Mouse (Mus musculus) MEL (cell line): ENCODE results near the gene Gm28035. TPM values are rescaled to one million over a fixed set of nuclear protein-coding genes. Genes with fewer than 3 reads are reported as not detected.

Experiments
- DNase-seq: peaks from one replicate; pipeline ENCODE4 v3.0.0; 2011; ENCODE audit warnings: low read depth, low spot score
- H3K27ac ChIP-seq: 2 replicates; pipeline ENCODE4 v1.5.1; 2012; ENCODE audit warnings: low read depth, mild to moderate bottlenecking, control low read depth, low read length, moderate library complexity; ENCODE audit not compliant: control insufficient read depth
- H3K27me3 ChIP-seq, 2 experiments: fragments of 150-350 bp in 1 of 2; sonication (generic) in 1 of 2; 2 replicates each; pipeline ENCODE4 v1.6.1; 2012; ENCODE audit warnings: low read length in 2 of 2, mild to moderate bottlenecking in 2 of 2, improper control_type of control experiment in 1 of 2, moderate library complexity in 1 of 2; ENCODE audit not compliant: insufficient read depth in 2 of 2, control insufficient read depth in 1 of 2
- H3K36me3 ChIP-seq, 2 experiments: 2 replicates each; pipeline ENCODE4 v1.6.1; 2012 to 2014; ENCODE audit warnings: low read length in 2 of 2, improper control_type of control experiment in 1 of 2, inconsistent platforms in 1 of 2, mild to moderate bottlenecking in 1 of 2; ENCODE audit not compliant: insufficient read depth in 2 of 2, control insufficient read depth in 1 of 2
- H3K4me1 ChIP-seq, 2 experiments: fragments of 150-350 bp in 1 of 2; sonication (generic) in 1 of 2; 2 replicates each; pipeline ENCODE4 v1.6.1; 2012; ENCODE audit warnings: low read length in 2 of 2, improper control_type of control experiment in 1 of 2, mild to moderate bottlenecking in 1 of 2; ENCODE audit not compliant: insufficient read depth in 2 of 2, control insufficient read depth in 1 of 2
- H3K4me3 ChIP-seq, 2 experiments: fragments of 150-350 bp in 1 of 2; sonication (generic) in 1 of 2; 2 replicates each; pipeline ENCODE4 v1.5.1; 2012; ENCODE audit warnings: low read depth in 2 of 2, low read length in 2 of 2, mild to moderate bottlenecking in 2 of 2, moderate library complexity in 2 of 2, control low read depth in 1 of 2, improper control_type of control experiment in 1 of 2; ENCODE audit not compliant: control insufficient read depth in 1 of 2, insufficient read depth in 1 of 2
- H3K79me2 ChIP-seq: 2 replicates; pipeline ENCODE4 v1.6.1; 2012; ENCODE audit warnings: mild to moderate bottlenecking, low read length, moderate library complexity; ENCODE audit not compliant: control insufficient read depth, poor library complexity, insufficient read depth
- H3K9ac ChIP-seq: 2 replicates; pipeline ENCODE4 v1.6.1; 2012; ENCODE audit warnings: low read depth, mild to moderate bottlenecking, control low read depth, low read length, moderate library complexity; ENCODE audit not compliant: control insufficient read depth, poor library complexity, severe bottlenecking
- H3K9me3 ChIP-seq: fragments of 150-350 bp; sonication (generic); replicated peaks from 2 replicates; pipeline ENCODE4 v1.6.1; 2012; ENCODE audit warnings: mild to moderate bottlenecking, low read length, improper control_type of control experiment, moderate library complexity; ENCODE audit not compliant: insufficient read depth
- CHD2 ChIP-seq: IDR thresholded peaks from 2 replicates; pipeline ENCODE4 v1.6.1; 2011; ENCODE audit warnings: low read length, improper control_type of control experiment
- CTCF ChIP-seq, 3 experiments: IDR thresholded peaks in 2 of 3; conservative IDR thresholded peaks in 1 of 3; 2 replicates each; pipeline ENCODE4 v1.5.1; 2011 to 2012; ENCODE audit warnings: low read length in 3 of 3, low read depth in 2 of 3, mild to moderate bottlenecking in 2 of 3, improper control_type of control experiment in 1 of 3, inconsistent platforms in 1 of 3, mixed read lengths in 1 of 3, moderate library complexity in 1 of 3; ENCODE audit not compliant: control insufficient read depth in 1 of 3, insufficient read depth in 1 of 3, poor library complexity in 1 of 3, severe bottlenecking in 1 of 3
- E2F4 ChIP-seq: IDR thresholded peaks from 2 replicates; pipeline ENCODE4 v1.6.1; 2011; ENCODE audit warnings: low read depth, low read length, improper control_type of control experiment, borderline replicate concordance
- EP300 ChIP-seq, 2 experiments: IDR thresholded peaks; 2 replicates each; pipeline ENCODE4 v1.6.1; 2011; ENCODE audit warnings: improper control_type of control experiment in 2 of 2, low read length in 2 of 2, low read depth in 1 of 2, mild to moderate bottlenecking in 1 of 2
- HCFC1 ChIP-seq: IDR thresholded peaks from 2 replicates; pipeline ENCODE4 v1.6.1; 2012; ENCODE audit warnings: low read depth, mild to moderate bottlenecking, inconsistent platforms, low read length, improper control_type of control experiment, moderate library complexity
- MAX ChIP-seq: IDR thresholded peaks from 2 replicates; pipeline ENCODE4 v1.6.1; 2011; ENCODE audit warnings: low read length, improper control_type of control experiment
- MEF2A ChIP-seq: IDR thresholded peaks from 2 replicates; pipeline ENCODE4 v1.6.1; 2014; ENCODE audit warnings: low read depth, mild to moderate bottlenecking, inconsistent platforms, low read length, improper control_type of control experiment; ENCODE audit not compliant: poor library complexity, insufficient replicate concordance, severe bottlenecking; ENCODE audit errors: extremely low read depth
- MXI1 ChIP-seq: IDR thresholded peaks from 2 replicates; pipeline ENCODE4 v1.6.1; 2011; ENCODE audit warnings: mild to moderate bottlenecking, low read depth, low read length, improper control_type of control experiment
- MYB ChIP-seq: IDR thresholded peaks from 2 replicates; pipeline ENCODE4 v1.6.1; 2011; ENCODE audit warnings: mild to moderate bottlenecking, low read depth, low read length, improper control_type of control experiment
- NELFE ChIP-seq: IDR thresholded peaks from 2 replicates; pipeline ENCODE4 v1.6.1; 2011; ENCODE audit warnings: low read depth, low read length, improper control_type of control experiment
- NRF1 ChIP-seq: IDR thresholded peaks from 2 replicates; pipeline ENCODE4 v1.6.1; 2014; ENCODE audit warnings: low read depth, mild to moderate bottlenecking, inconsistent platforms, low read length, improper control_type of control experiment, moderate library complexity; ENCODE audit not compliant: poor library complexity, insufficient read depth, severe bottlenecking
- POLR2A ChIP-seq, 2 experiments: IDR thresholded peaks; 2 replicates each; pipeline ENCODE4 v1.6.1; 2011 to 2012; ENCODE audit warnings: low read length in 2 of 2, mild to moderate bottlenecking in 2 of 2, control low read depth in 1 of 2, improper control_type of control experiment in 1 of 2, low read depth in 1 of 2, moderate library complexity in 1 of 2; ENCODE audit not compliant: control insufficient read depth in 1 of 2, insufficient read depth in 1 of 2, poor library complexity in 1 of 2
- POLR2AphosphoS2 ChIP-seq: IDR thresholded peaks from 2 replicates; pipeline ENCODE4 v1.6.1; 2011; ENCODE audit warnings: low read length, improper control_type of control experiment
- POLR2AphosphoS5 ChIP-seq: IDR thresholded peaks from 2 replicates; pipeline ENCODE4 v1.6.1; 2012; ENCODE audit warnings: low read depth, borderline replicate concordance, mild to moderate bottlenecking, inconsistent platforms, low read length, moderate library complexity, mixed read lengths
- RCOR1 ChIP-seq: IDR thresholded peaks from 2 replicates; pipeline ENCODE4 v1.6.1; 2012; ENCODE audit warnings: low read depth, mild to moderate bottlenecking, inconsistent platforms, low read length, improper control_type of control experiment
- SMC3 ChIP-seq: IDR thresholded peaks from 2 replicates; pipeline ENCODE4 v1.6.1; 2011; ENCODE audit warnings: low read depth, low read length, improper control_type of control experiment
- TAL1 ChIP-seq: IDR thresholded peaks from 2 replicates; pipeline ENCODE4 v1.6.1; 2012; ENCODE audit warnings: mild to moderate bottlenecking, inconsistent platforms, low read length, moderate library complexity, mixed read lengths
- TBP ChIP-seq: IDR thresholded peaks from 2 replicates; pipeline ENCODE4 v1.8.0; 2011; ENCODE audit warnings: low read depth, low read length, improper control_type of control experiment
- UBTF ChIP-seq: IDR thresholded peaks from 2 replicates; pipeline ENCODE4 v1.6.1; 2012; ENCODE audit warnings: low read depth, mild to moderate bottlenecking, inconsistent platforms, low read length, improper control_type of control experiment, moderate library complexity, borderline replicate concordance; ENCODE audit not compliant: insufficient read depth
- USF1 ChIP-seq: IDR thresholded peaks from 2 replicates; pipeline ENCODE4 v1.6.1; 2014; ENCODE audit warnings: low read depth, mild to moderate bottlenecking, inconsistent platforms, low read length, improper control_type of control experiment, moderate library complexity
- ZKSCAN1 ChIP-seq: IDR thresholded peaks from 2 replicates; pipeline ENCODE4 v1.6.1; 2012; ENCODE audit warnings: low read depth, mild to moderate bottlenecking, inconsistent platforms, low read length, improper control_type of control experiment, moderate library complexity
- ZMIZ1 ChIP-seq: IDR thresholded peaks from 2 replicates; pipeline ENCODE4 v1.6.1; 2012; ENCODE audit warnings: low read depth, mild to moderate bottlenecking, inconsistent platforms, low read length, improper control_type of control experiment, moderate library complexity
- polyA plus RNA-seq, 2 experiments: library from polyadenylated mRNA; stranded (reverse) in 1 of 2; unstranded in 1 of 2; fragments of >175 nt in 1 of 2; fragments of >200 nt in 1 of 2; gene quantifications; 2 replicates each; pipeline versions ENCODE4 v1.2.1 to v1.2.4; 2012; ENCODE audit warnings: low replicate concordance in 2 of 2, low read depth in 1 of 2; ENCODE audit not compliant: insufficient read length in 2 of 2, insufficient read depth in 1 of 2, missing spikeins in 1 of 2
- total RNA-seq: library from RNA; depleted of rRNA; stranded (reverse); fragments of 300-350 nt; gene quantifications from 2 replicates; pipeline ENCODE4 v1.2.3, GENCODE M21; 2012

Gm28035 gene
- total and polyA plus RNA-seq, 3 experiments, result 0.26 TPM; not detected in 2

- no peak for TF ChIP-seq TAL1
- peak; percentile 81 for TF ChIP-seq NELFE
- peak; percentile 51; the same call in 1 of the 2 replicates for TF ChIP-seq TBP
- no peak for TF ChIP-seq MEF2A
- no peak for TF ChIP-seq RCOR1
- no peak for TF ChIP-seq POLR2AphosphoS5
- peak; percentile 97 for TF ChIP-seq USF1
- peak in 2 of 3 experiments; percentile 16 to 39; a peak in 4 of 6 replicates for TF ChIP-seq CTCF (IDR thresholded peaks at IDR 0.05 in 2 of 3, conservative IDR thresholded peaks at IDR 0.05 in 1 of 3; ENCODE audit: control insufficient read depth in 1 of 3, insufficient read depth in 1 of 3, low read depth in 2 of 3, low read length in 3 of 3, poor library complexity in 1 of 3, severe bottlenecking in 1 of 3)
- TF ChIP-seq MAX, result peak; percentile 97
- no peak for TF ChIP-seq SMC3
- peak; percentile 96 for TF ChIP-seq HCFC1
- peak; percentile 68; the same call in 1 of the 2 replicates for TF ChIP-seq POLR2AphosphoS2
These were observed 3.0 kb upstream of the Gm28035 start, which contains the start of gene Lrrc8a (continued) for GRCm38 (mm10) chr2:30237199-30237880.

- peak overlapping the region; percentile 44 for H3K27ac ChIP-seq
- H3K9me3 ChIP-seq, result no peaks in the 10 kb centered on the region
- H3K9ac ChIP-seq, result peak overlapping the region; percentile 93
- peaks cover 3 to 11% of the 10 kb centered on the region in 2 experiments for H3K36me3 ChIP-seq
- H3K4me1 ChIP-seq, result peaks cover 9 to 20% of the 10 kb centered on the region in 2 experiments
- DNase-seq, result peak; percentile 59
- H3K4me3 ChIP-seq, result peak overlapping the region; percentile 83 to 97
- TF ChIP-seq SMC3, result no peak
- 0 out of 2 replicates have a peak, but pooled peaks have one; percentile 86 for TF ChIP-seq UBTF
- no peak for TF ChIP-seq MYB
- 0 out of 4 replicates have a peak, but pooled peaks of 1 of the 2 experiments have one; percentile 3 for TF ChIP-seq POLR2A (IDR thresholded peaks at IDR 0.05; ENCODE audit: control insufficient read depth in 1 of 2, insufficient read depth in 1 of 2, low read depth in 1 of 2, low read length in 2 of 2, poor library complexity in 1 of 2)
- 0 out of 2 replicates have a peak, but pooled peaks have one; percentile 22 for TF ChIP-seq NRF1
- H3K79me2 ChIP-seq, result peaks cover 17% of the 10 kb centered on the region
- H3K27me3 ChIP-seq, result no peaks in the 10 kb centered on the region
These were observed 2.5 kb upstream of the Gm28035 start for GRCm38 (mm10) chr2:30237881-30238280.

- Histone ChIP-seq H3K9ac (peak overlapping the region; percentile 93; the same call in 1 of the 2 replicates), H3K4me3 (0 out of 4 replicates have a peak overlapping the region, but pooled peaks of 1 of the 2 experiments have one; percentile 97), H3K9me3 (no peaks in the 10 kb centered on the region), H3K27me3 (no peaks in the 10 kb centered on the region), H3K36me3 (peaks cover 5 to 11% of the 10 kb centered on the region in 2 experiments), H3K4me1 (peaks cover 9 to 20% of the 10 kb centered on the region in 2 experiments), H3K27ac (no peak overlapping the region), H3K79me2 (peaks cover 17% of the 10 kb centered on the region)
- no peak for DNase-seq
- no peak for TF ChIP-seq ZKSCAN1
- TF ChIP-seq POLR2A (IDR thresholded peaks at IDR 0.05; ENCODE audit: control insufficient read depth in 1 of 2, insufficient read depth in 1 of 2, low read depth in 1 of 2, low read length in 2 of 2, poor library complexity in 1 of 2), result no peak
- no peak for TF ChIP-seq MYB
- no peak for TF ChIP-seq POLR2AphosphoS5
- TF ChIP-seq MXI1, result no peak
- TF ChIP-seq SMC3, result no peak
- no peak for TF ChIP-seq CHD2
- TF ChIP-seq ZMIZ1, result no peak
- no peak for TF ChIP-seq USF1
- TF ChIP-seq NELFE, result no peak
- TF ChIP-seq EP300 (IDR thresholded peaks at IDR 0.05; ENCODE audit: low read depth in 1 of 2, low read length in 2 of 2), result no peak
- TF ChIP-seq E2F4, result no peak
These were observed 1.4 kb upstream of the Gm28035 start for GRCm38 (mm10) chr2:30238906-30239465.
